Mouse (Mus musculus) embryonic facial prominence, embryonic 13.5 days (tissue): Measurements from ENCODE around the gene Mettl7a1. TPM values are rescaled to one million over a fixed set of nuclear protein-coding genes. Genes with fewer than 3 reads are reported as not detected.
"Not testable (repeated sequence)": the region's sequence is repeated elsewhere in the genome, so short reads cannot be mapped to it uniquely, and the experiment has no call there.

Source experiments
- ATAC-seq: fragments of 200-750 bp; cut with Nextera tagmentation; 2 replicates; pipeline ENCODE4 v1.8.0; 2017; ENCODE audit warnings: low read depth; ENCODE audit not compliant: insufficient number of reproducible peaks, insufficient read depth, low FRiP score, low TSS enrichment
- H3K27ac ChIP-seq: fragments of 300-500 bp; sonication (generic); 2 replicates; pipeline ENCODE4 v1.5.1; 2015; ENCODE audit warnings: moderate library complexity, mild to moderate bottlenecking, inconsistent platforms
- H3K27me3 ChIP-seq: fragments of 300-500 bp; sonication (generic); 2 replicates; pipeline ENCODE4 v1.6.1; 2015; ENCODE audit warnings: mild to moderate bottlenecking, inconsistent platforms
- H3K36me3 ChIP-seq: fragments of 300-500 bp; sonication (generic); 2 replicates; pipeline ENCODE4 v1.6.1; 2015; ENCODE audit warnings: mild to moderate bottlenecking, inconsistent platforms
- H3K4me1 ChIP-seq: fragments of 300-500 bp; sonication (generic); 2 replicates; pipeline ENCODE4 v1.6.1; 2015; ENCODE audit warnings: inconsistent platforms
- H3K4me2 ChIP-seq: fragments of 300-500 bp; sonication (generic); 2 replicates; pipeline ENCODE4 v1.6.1; 2015; ENCODE audit warnings: moderate library complexity, mild to moderate bottlenecking, inconsistent platforms
- H3K4me3 ChIP-seq: fragments of 300-500 bp; sonication (generic); 2 replicates; pipeline ENCODE4 v1.5.1; 2015; ENCODE audit warnings: mild to moderate bottlenecking, inconsistent platforms
- H3K9ac ChIP-seq: fragments of 300-500 bp; sonication (generic); 2 replicates; pipeline ENCODE4 v1.6.1; 2015; ENCODE audit warnings: mild to moderate bottlenecking, inconsistent platforms
- H3K9me3 ChIP-seq: fragments of 300-500 bp; sonication (generic); 2 replicates; pipeline ENCODE4 v1.6.1; 2016; ENCODE audit warnings: inconsistent platforms
- WGBS: fragments of 180-500 bp; shearing (Covaris S2); methylation state at CpG from one replicate; pipeline ENCODE4 v1.1.7; 2015; ENCODE audit warnings: mixed read lengths; 5-methylcytosine and 5-hydroxymethylcytosine counted together
- polyA plus RNA-seq: library from polyadenylated mRNA; unstranded; fragments of >200 nt; fragmentation: Nextera tagmentation; extraction: Ambion mirVana; gene quantifications from 2 replicates; pipeline ENCODE4 v1.2.1, GENCODE M21; 2015

The Mettl7a1 gene
- polyA plus RNA-seq, 1 experiment from 2014 or later, result 5.7 TPM

DNA sequence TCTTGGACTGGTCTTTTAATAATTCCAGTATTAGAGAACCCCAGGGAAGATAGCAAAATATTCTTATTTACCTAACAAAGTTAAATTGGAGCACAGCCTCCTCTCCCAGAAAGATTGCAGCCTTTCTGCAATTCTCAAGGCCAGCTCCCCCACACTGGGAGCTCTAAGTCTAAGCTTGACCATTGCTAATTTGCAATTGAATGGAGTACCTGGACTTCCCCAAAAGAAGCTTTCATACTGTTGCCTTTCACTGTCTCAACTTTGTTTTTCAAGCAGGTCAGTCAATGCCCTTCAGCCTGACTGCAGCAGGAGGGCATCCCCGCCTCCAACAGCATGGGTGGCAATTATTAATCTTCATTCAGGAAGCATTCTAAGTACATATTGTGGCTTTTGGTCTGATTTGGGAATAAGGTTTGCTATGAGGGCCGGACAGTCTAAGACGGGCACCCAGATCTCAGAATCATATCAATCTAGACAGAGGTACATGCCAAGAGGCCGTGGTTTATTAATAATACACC is 30.1 kb upstream of the Mettl7a1 start:
- not testable (repeated sequence) for H3K9me3 ChIP-seq, H3K4me2 ChIP-seq, ATAC-seq, H3K9ac ChIP-seq, H3K4me3 ChIP-seq, H3K27ac ChIP-seq, H3K4me1 ChIP-seq, H3K36me3 ChIP-seq
- H3K27me3 ChIP-seq, result peaks cover 11% of the 10 kb centered on the region
- WGBS, result 92% methylated on average over 4 of the region's 4 CpGs

GRCm38 (mm10) chr15:100274790-100275559 is 29.0 kb upstream of the Mettl7a1 start:
- WGBS, result 87% methylated on average over 7 of the region's 7 CpGs
- Histone ChIP-seq H3K27me3 (peaks cover 3% of the 10 kb centered on the region; the same call in 1 of the 2 replicates), H3K9me3 (no peaks in the 10 kb centered on the region), H3K27ac (no peak overlapping the region), H3K36me3 (no peaks in the 10 kb centered on the region), H3K9ac (no peak overlapping the region), H3K4me1 (no peaks in the 10 kb centered on the region), H3K4me2 (no peak overlapping the region), H3K4me3 (no peak overlapping the region)
- no peak for ATAC-seq

GRCm38 (mm10) chr15:100276403-100276802 is 27.5 kb upstream of the Mettl7a1 start:
- Histone ChIP-seq H3K9ac (no peak overlapping the region), H3K4me3 (no peak overlapping the region), H3K9me3 (no peaks in the 10 kb centered on the region), H3K36me3 (no peaks in the 10 kb centered on the region), H3K27ac (no peak overlapping the region), H3K4me2 (no peak overlapping the region), H3K27me3 (0 out of 2 replicates have a peak, but pooled peaks cover 2% of the 10 kb centered on the region), H3K4me1 (no peaks in the 10 kb centered on the region)
- ATAC-seq, result no peak
- WGBS, result 92% methylated on average over 4 of the region's 4 CpGs

- ATAC-seq, result no peak
- Histone ChIP-seq H3K36me3 (no peaks in the 10 kb centered on the region), H3K27me3 (no peaks in the 10 kb centered on the region), H3K4me1 (no peaks in the 10 kb centered on the region), H3K9me3 (no peaks in the 10 kb centered on the region), H3K27ac (no peak overlapping the region), H3K4me3 (no peak overlapping the region), H3K9ac (no peak overlapping the region), H3K4me2 (no peak overlapping the region)
- WGBS, result 88% methylated on average over 3 of the region's 3 CpGs
Measured at GRCm38 (mm10) chr15:100277586-100277985, 26.4 kb upstream of the Mettl7a1 start.

DNA sequence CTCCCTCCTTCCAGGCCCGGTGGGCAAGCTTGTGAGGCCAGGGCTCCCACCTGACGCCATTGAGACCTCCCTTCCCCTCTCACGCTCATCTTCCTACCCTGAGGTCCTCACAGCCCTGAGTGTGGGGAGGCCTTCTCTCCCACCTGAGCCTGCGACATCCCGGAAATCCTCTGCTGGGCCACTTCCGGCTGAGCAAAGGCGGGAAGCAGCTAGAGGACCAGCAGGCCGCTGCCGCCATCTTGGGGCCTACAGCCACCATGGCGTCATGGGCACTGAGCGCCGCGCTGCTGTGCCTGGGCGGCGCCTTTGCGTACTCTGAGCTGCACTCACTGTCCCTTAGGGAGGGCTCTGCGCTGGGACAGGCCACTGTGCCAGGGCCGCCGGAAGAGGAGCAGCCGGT is 23.3 kb upstream of the Mettl7a1 start, which contains the start of gene Tmprss12:
TSS of gene Tmprss12 (plus strand) at position 212 of the 400 bp plus-strand sequence.
- H3K36me3 ChIP-seq, result no peaks in the 10 kb centered on the region
- H3K9ac ChIP-seq, result no peak within 1 kb of the TSS
- H3K4me3 ChIP-seq, result no peak within 1 kb of the TSS
- no peaks in the 10 kb centered on the region for H3K4me1 ChIP-seq
- no peaks in the 10 kb centered on the region for H3K9me3 ChIP-seq
- WGBS, result 95% methylated on average over 20 of the region's 20 CpGs
- no peaks in the 10 kb centered on the region for H3K27me3 ChIP-seq
- no peak within 1 kb of the TSS for H3K4me2 ChIP-seq
- no peak within 1 kb of the TSS for H3K27ac ChIP-seq
- no peak for ATAC-seq

DNA sequence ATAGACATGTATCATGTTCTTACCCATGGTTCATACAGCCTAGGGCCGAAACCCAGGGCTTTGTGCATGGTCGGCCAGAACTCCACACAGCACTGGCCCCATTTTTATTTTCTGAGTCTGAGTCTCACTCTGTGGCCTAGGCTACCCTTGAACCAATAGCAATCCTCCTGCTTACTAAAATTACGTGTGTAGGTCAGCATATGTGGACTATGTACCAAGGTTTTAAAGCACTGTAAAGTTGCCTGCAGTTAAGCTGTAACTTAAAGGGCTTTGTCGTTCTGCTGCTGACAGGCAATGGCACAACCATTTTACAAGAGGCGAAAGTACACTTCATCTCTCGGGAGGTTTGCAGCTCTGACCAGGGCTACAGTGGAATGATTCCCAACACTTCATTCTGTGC is 15.0 kb upstream of the Mettl7a1 start:
- Histone ChIP-seq H3K9ac (no peak overlapping the region), H3K4me3 (no peak overlapping the region), H3K4me1 (no peaks in the 10 kb centered on the region), H3K27me3 (no peaks in the 10 kb centered on the region), H3K4me2 (no peak overlapping the region), H3K9me3 (no peaks in the 10 kb centered on the region), H3K36me3 (no peaks in the 10 kb centered on the region), H3K27ac (no peak overlapping the region)
- ATAC-seq, result no peak
- 90% methylated on average over 6 of the region's 6 CpGs for WGBS

DNA sequence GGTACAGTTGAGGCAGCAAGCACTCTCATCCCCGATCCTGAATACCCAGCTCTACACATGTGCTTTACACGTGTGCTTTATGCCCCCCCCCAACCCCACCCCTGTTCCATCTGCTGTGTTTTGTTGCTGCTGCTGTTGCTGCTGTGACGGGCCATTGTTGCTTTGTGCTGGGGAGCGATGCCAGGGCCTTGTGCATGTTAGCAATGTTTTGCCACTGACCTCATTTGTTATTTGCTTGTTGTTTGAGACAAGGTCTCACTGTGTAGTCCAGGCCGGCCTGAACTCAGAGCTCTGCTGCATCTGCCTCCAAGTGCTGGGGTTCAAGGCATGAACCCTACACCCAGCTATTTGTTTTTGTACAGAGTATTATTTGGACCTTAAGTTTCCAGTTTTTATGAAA is 13.1 kb upstream of the Mettl7a1 start:
- H3K9ac ChIP-seq, result no peak overlapping the region
- ATAC-seq, result no peak
- no peaks in the 10 kb centered on the region for H3K36me3 ChIP-seq
- H3K27ac ChIP-seq, result no peak overlapping the region
- H3K4me1 ChIP-seq, result no peaks in the 10 kb centered on the region
- no peaks in the 10 kb centered on the region for H3K9me3 ChIP-seq
- no peaks in the 10 kb centered on the region for H3K27me3 ChIP-seq
- H3K4me2 ChIP-seq, result no peak overlapping the region
- WGBS, result 73% methylated on average over 5 of the region's 5 CpGs
- no peak overlapping the region for H3K4me3 ChIP-seq

DNA sequence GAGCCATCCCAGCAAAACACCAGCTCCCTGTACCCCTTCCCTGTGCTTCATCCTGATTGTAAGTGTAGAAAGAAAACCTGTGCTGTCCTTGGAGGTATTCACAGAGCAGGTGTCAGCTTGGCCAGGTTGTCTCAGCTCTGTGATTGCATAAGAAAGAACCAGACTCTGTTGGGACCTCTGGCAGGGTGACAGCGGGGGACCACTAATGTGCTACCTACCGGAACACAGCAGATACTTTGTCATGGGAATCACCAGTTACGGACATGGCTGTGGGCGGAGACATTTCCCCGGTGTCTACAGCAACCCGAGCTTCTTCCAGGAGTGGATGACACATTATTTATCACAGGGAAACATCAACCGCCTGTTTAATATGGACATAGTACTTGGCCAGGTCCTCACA is 11.6 kb upstream of the Mettl7a1 start:
- H3K27me3 ChIP-seq, result no peaks in the 10 kb centered on the region
- H3K9me3 ChIP-seq, result no peaks in the 10 kb centered on the region
- H3K4me1 ChIP-seq, result no peaks in the 10 kb centered on the region
- H3K36me3 ChIP-seq, result no peaks in the 10 kb centered on the region
- WGBS, result 72% methylated on average over 7 of the region's 7 CpGs
- no peak overlapping the region for H3K27ac ChIP-seq
- H3K4me2 ChIP-seq, result no peak overlapping the region
- H3K4me3 ChIP-seq, result no peak overlapping the region
- H3K9ac ChIP-seq, result no peak overlapping the region
- no peak for ATAC-seq

- no peaks in the 10 kb centered on the region for H3K4me1 ChIP-seq
- no peak overlapping the region for H3K9ac ChIP-seq
- H3K9me3 ChIP-seq, result no peaks in the 10 kb centered on the region
- H3K4me3 ChIP-seq, result no peak overlapping the region
- 92% methylated on average over 5 of the region's 5 CpGs for WGBS
- ATAC-seq, result no peak
- no peak overlapping the region for H3K4me2 ChIP-seq
- no peaks in the 10 kb centered on the region for H3K27me3 ChIP-seq
- no peaks in the 10 kb centered on the region for H3K36me3 ChIP-seq
- no peak overlapping the region for H3K27ac ChIP-seq
Measured at GRCm38 (mm10) chr15:100297856-100298255, 6.1 kb upstream of the Mettl7a1 start.

DNA sequence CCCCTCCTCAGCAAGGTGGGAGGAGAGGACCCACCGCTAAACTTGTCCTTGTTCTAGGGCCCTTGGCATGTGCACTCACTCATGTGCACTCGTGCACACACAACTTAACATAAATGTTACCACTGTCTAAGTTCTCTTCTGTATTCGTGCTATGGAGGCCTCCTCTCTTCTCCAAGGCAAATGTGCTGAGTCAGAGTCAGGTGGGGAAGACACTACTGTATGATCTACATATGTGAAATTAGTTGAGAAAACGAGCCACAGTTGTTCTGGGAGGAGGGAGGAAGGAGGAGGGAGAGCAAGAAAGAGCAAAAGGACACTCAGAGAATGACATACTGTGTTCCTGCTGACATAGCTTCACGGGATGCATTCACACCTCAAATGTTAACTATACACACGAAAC is 3.4 kb upstream of the Mettl7a1 start:
- no peak for ATAC-seq
- H3K27me3 ChIP-seq, result no peaks in the 10 kb centered on the region
- H3K36me3 ChIP-seq, result no peaks in the 10 kb centered on the region
- no peak overlapping the region for H3K4me3 ChIP-seq
- H3K9me3 ChIP-seq, result no peaks in the 10 kb centered on the region
- no peak overlapping the region for H3K9ac ChIP-seq
- no peak overlapping the region for H3K27ac ChIP-seq
- no peak overlapping the region for H3K4me2 ChIP-seq
- 79% methylated on average over 6 of the region's 6 CpGs for WGBS
- peaks cover 5% of the 10 kb centered on the region; the same call in 1 of the 2 replicates for H3K4me1 ChIP-seq

DNA sequence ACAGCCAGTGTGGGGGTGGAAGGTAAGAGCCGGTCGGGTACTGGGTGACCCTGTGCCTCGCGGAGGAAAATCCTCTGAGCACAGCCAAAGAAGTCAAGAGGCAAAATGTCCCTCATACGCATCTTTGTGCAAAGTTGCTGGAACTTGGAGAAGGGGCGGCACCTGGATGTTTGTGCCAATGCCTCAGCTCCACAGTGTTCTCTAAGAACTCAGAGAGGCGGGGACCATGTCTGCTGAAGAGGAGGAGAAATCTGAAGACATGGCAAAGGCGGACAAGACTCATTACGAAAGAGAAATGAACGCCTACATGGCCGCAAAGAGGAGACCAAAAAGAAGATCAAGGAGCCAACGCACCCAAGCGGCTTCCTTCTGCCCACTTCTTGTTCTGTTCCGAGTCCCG is 2.4 kb upstream of the Mettl7a1 start:
- H3K27ac ChIP-seq, result no peak overlapping the region
- no peak overlapping the region for H3K4me2 ChIP-seq
- no peaks in the 10 kb centered on the region for H3K36me3 ChIP-seq
- no peak overlapping the region for H3K4me3 ChIP-seq
- 80% methylated on average over 15 of the region's 15 CpGs for WGBS
- no peak for ATAC-seq
- H3K9me3 ChIP-seq, result no peaks in the 10 kb centered on the region
- no peaks in the 10 kb centered on the region for H3K27me3 ChIP-seq
- no peak overlapping the region for H3K9ac ChIP-seq
- H3K4me1 ChIP-seq, result peaks cover 8% of the 10 kb centered on the region; the same call in 1 of the 2 replicates

- no peaks in the 10 kb centered on the region for H3K36me3 ChIP-seq
- peak overlapping the region; percentile 82 for H3K4me2 ChIP-seq
- no peaks in the 10 kb centered on the region for H3K27me3 ChIP-seq
- peak overlapping the region; percentile 75 for H3K9ac ChIP-seq
- peaks cover 8% of the 10 kb centered on the region; the same call in 1 of the 2 replicates for H3K4me1 ChIP-seq
- 49% methylated on average over 8 of the region's 8 CpGs for WGBS
- H3K4me3 ChIP-seq, result peak overlapping the region; percentile 56
- no peaks in the 10 kb centered on the region for H3K9me3 ChIP-seq
- peak overlapping the region; percentile 78 for H3K27ac ChIP-seq
- ATAC-seq, result no peak
Measured at GRCm38 (mm10) chr15:100303428-100304018, 417 bp upstream of the Mettl7a1 start.
